Mouse (Mus musculus): Measurements from ENCODE around the gene Mmp15. TPM values are rescaled to one million over a fixed set of nuclear protein-coding genes. Genes with fewer than 3 reads are reported as not detected.
A peak's percentile ranks its signal among the peaks of the same experiment; 100 is the strongest.

Gene Mmp15
- polyA plus RNA-seq, 1 experiment from 2014 or later: 21.1 TPM

DNA sequence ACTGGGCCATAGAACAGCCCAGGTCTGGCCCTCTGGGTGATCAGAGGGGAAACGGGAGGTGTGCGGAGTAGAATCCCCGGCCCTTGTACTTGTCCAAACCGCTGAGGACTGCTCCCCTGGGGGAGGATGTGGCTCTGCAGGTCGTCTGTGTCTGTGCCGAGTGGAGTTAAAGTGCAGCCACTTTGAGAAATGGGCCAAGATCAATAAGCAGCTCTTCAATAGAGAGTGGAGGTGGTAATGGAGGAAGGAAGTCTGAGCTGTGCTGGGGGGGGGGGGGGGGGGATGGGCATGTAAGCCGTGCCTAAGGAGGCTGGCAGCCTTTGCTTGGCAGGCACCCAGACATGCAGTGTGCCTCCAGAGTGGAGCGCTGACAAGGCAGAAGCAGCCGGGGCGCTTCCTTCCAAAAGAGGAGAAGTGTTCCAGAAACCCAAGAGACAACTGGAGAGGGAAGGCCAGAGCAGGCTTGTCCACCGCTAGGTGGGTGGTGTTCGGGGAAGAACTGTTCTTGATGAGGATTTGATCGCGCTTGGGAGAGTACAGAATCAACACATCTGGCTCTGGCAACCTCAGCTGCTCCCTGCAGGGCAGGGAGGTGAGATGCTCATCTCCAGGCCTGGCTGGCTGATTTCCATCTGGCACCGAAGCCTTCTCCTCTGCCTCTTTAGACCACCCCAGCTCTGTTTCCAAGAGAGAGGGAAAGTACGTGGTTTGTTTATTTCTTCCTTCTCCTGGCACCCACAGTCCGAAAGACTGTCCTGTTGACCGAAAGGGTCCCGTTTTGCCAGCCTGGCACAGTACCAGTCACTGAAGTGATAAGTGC lies 3.0 kb upstream of the Mmp15 start:
- no peak for ATAC-seq (ENCODE audit: insufficient read depth, low FRiP score, low TSS enrichment)
- Histone ChIP-seq H3K4me2 (ENCODE audit: low read depth) (no peak overlapping the region), H3K27me3 (ENCODE audit: control insufficient read depth, insufficient read depth, low read length) (peaks cover 4% of the 10 kb centered on the region; the same call in 1 of the 2 replicates), H3K36me3 (ENCODE audit: control insufficient read depth, insufficient read depth, low read length) (peaks cover under 1% of the 10 kb centered on the region; the same call in 1 of the 2 replicates), H3K9ac (ENCODE audit: low read length) (no peak overlapping the region), H3K27ac (ENCODE audit: low read depth, low read length) (no peak overlapping the region), H3K4me3 (ENCODE audit: low read depth, low read length) (no peak overlapping the region), H3K4me1 (ENCODE audit: control insufficient read depth, insufficient read depth, low read length) (peaks cover 7% of the 10 kb centered on the region), H3K9me3 (ENCODE audit: control insufficient read depth, low read length) (no peaks in the 10 kb centered on the region)
- 65% methylated on average over 18 of the region's 19 CpGs for WGBS
- DNase-seq (ENCODE audit: low spot score): no peak

- ATAC-seq (ENCODE audit: insufficient read depth, low FRiP score, low TSS enrichment) (no peak), DNase-seq (ENCODE audit: low spot score) (peak; percentile 59)
- 1% methylated on average over 15 of the region's 15 CpGs for WGBS
- Histone ChIP-seq H3K4me2 (ENCODE audit: low read depth) (peak overlapping the region; percentile 92), H3K9ac (ENCODE audit: low read length) (no peak overlapping the region), H3K4me3 (ENCODE audit: low read depth, low read length) (peak overlapping the region; percentile 81; the same call in 1 of the 2 replicates), H3K27ac (ENCODE audit: low read depth, low read length) (no peak overlapping the region), H3K27me3 (ENCODE audit: control insufficient read depth, insufficient read depth, low read length) (peaks cover 4% of the 10 kb centered on the region; the same call in 1 of the 2 replicates), H3K9me3 (ENCODE audit: control insufficient read depth, low read length) (no peaks in the 10 kb centered on the region), H3K36me3 (ENCODE audit: control insufficient read depth, insufficient read depth, low read length) (no peaks in the 10 kb centered on the region; the same call in 1 of the 2 replicates), H3K4me1 (ENCODE audit: control insufficient read depth, insufficient read depth, low read length) (peaks cover 9% of the 10 kb centered on the region)
Measured at GRCm38 (mm10) chr8:95351461-95351860, 607 bp upstream of the Mmp15 start.

DNA sequence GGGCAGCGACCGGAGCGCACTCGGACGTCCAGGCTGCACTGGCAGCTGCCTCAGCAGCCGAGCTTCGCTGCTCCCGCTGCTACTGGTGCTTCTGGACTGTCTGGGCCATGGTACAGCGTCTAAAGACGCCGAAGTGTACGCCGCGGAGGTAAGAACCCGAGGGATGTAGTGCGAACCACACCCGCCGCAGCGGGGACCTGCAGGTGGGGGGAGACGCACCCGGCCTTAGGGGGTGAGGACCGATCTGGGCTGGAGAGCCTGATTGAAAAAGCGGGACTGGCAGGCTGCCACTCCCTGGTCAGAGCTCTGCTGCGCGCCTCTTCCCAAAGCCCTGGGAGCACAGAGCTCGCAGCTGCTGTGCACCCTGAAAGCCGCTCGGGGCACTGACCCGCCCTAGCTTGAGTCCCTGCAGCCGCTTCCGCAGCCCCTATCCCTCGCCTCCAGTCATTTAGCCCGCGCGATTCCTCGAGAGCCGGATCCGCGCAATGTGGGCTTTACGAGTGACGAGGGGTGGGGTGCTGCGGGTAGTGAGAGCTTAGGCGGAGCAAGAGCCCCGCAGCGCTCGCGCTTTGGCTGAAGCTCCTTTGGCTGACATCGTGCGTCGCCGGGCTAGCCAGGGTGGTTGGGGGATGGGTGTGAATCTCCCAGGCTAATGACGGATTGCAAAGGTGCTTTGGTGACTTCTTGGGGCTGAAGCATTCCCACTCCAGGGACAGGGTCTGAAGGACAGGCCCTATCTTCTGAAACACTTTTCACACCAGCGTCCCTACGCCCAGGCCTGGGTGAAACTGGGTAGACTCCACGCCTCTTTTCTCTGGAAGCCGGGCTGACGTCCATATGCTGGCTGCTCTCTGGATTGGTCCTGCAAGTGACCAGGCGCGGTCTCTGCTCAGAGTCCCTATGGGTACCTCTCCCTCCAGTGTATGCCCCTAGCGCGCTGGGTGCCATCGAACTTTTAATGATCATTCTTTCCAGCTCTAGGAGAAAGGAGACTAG lies 1.1 kb downstream of the Mmp15 start:
- 3% methylated on average over 60 of the region's 62 CpGs for WGBS
- H3K4me1 ChIP-seq (ENCODE audit: control insufficient read depth, insufficient read depth, low read length): peaks cover 9% of the 10 kb centered on the region
- peak overlapping the region; percentile 92 for H3K4me2 ChIP-seq (ENCODE audit: low read depth)

GRCm38 (mm10) chr8:95354606-95355005 lies 2.5 kb downstream of the Mmp15 start:
- Histone ChIP-seq H3K4me3 (ENCODE audit: low read depth, low read length) (no peak overlapping the region), H3K27ac (ENCODE audit: low read depth, low read length) (no peak overlapping the region), H3K9ac (ENCODE audit: low read length) (no peak overlapping the region), H3K4me2 (ENCODE audit: low read depth) (no peak overlapping the region), H3K27me3 (ENCODE audit: control insufficient read depth, insufficient read depth, low read length) (peaks cover 4% of the 10 kb centered on the region; the same call in 1 of the 2 replicates), H3K9me3 (ENCODE audit: control insufficient read depth, low read length) (no peaks in the 10 kb centered on the region), H3K4me1 (ENCODE audit: control insufficient read depth, insufficient read depth, low read length) (peaks cover 9% of the 10 kb centered on the region), H3K36me3 (ENCODE audit: control insufficient read depth, insufficient read depth, low read length) (no peaks in the 10 kb centered on the region; the same call in 1 of the 2 replicates)
- WGBS: 95% methylated on average over 2 of the region's 2 CpGs
- DNase-seq (ENCODE audit: low spot score): no peak
- no peak for ATAC-seq (ENCODE audit: insufficient read depth, low FRiP score, low TSS enrichment)

More for the DNA sequence above, 1.1 kb downstream of the Mmp15 start:
- DNase-seq (ENCODE audit: low spot score) (peak; percentile 77), ATAC-seq (ENCODE audit: insufficient read depth, low FRiP score, low TSS enrichment) (peak; percentile 62)
- H3K27ac ChIP-seq (ENCODE audit: low read depth, low read length): peak overlapping the region; percentile 83
- no peaks in the 10 kb centered on the region for H3K9me3 ChIP-seq (ENCODE audit: control insufficient read depth, low read length)
- peaks cover 4% of the 10 kb centered on the region; the same call in 1 of the 2 replicates for H3K27me3 ChIP-seq (ENCODE audit: control insufficient read depth, insufficient read depth, low read length)
- H3K4me3 ChIP-seq (ENCODE audit: low read depth, low read length): peak overlapping the region; percentile 81
- H3K36me3 ChIP-seq (ENCODE audit: control insufficient read depth, insufficient read depth, low read length): no peaks in the 10 kb centered on the region; the same call in 1 of the 2 replicates
- H3K9ac ChIP-seq (ENCODE audit: low read length): peak overlapping the region; percentile 94

- no peak for ATAC-seq (ENCODE audit: insufficient read depth, low FRiP score, low TSS enrichment)
- DNase-seq (ENCODE audit: low spot score): no peak
Measured at GRCm38 (mm10) chr8:95358550-95359411, 6.7 kb downstream of the Mmp15 start.

GRCm38 (mm10) chr8:95360181-95361015 lies 8.3 kb downstream of the Mmp15 start:
- Histone ChIP-seq H3K27me3 (ENCODE audit: control insufficient read depth, insufficient read depth, low read length) (no peaks in the 10 kb centered on the region), H3K4me3 (ENCODE audit: low read depth, low read length) (no peak overlapping the region), H3K36me3 (ENCODE audit: control insufficient read depth, insufficient read depth, low read length) (no peaks in the 10 kb centered on the region), H3K9ac (ENCODE audit: low read length) (no peak overlapping the region), H3K9me3 (ENCODE audit: control insufficient read depth, low read length) (no peaks in the 10 kb centered on the region), H3K4me1 (ENCODE audit: control insufficient read depth, insufficient read depth, low read length) (0 out of 2 replicates have a peak, but pooled peaks cover 3% of the 10 kb centered on the region), H3K4me2 (ENCODE audit: low read depth) (no peak overlapping the region), H3K27ac (ENCODE audit: low read depth, low read length) (no peak overlapping the region)
- ATAC-seq (ENCODE audit: insufficient read depth, low FRiP score, low TSS enrichment) (no peak), DNase-seq (ENCODE audit: low spot score) (no peak)
- WGBS: 61% methylated on average over 7 of the region's 7 CpGs

More at GRCm38 (mm10) chr8:95358550-95359411, 6.7 kb downstream of the Mmp15 start:
- WGBS: 65% methylated on average over 7 of the region's 8 CpGs
- H3K36me3 ChIP-seq (ENCODE audit: control insufficient read depth, insufficient read depth, low read length): no peaks in the 10 kb centered on the region; the same call in 1 of the 2 replicates
- H3K4me2 ChIP-seq (ENCODE audit: low read depth): no peak overlapping the region
- no peak overlapping the region for H3K27ac ChIP-seq (ENCODE audit: low read depth, low read length)
- no peak overlapping the region for H3K9ac ChIP-seq (ENCODE audit: low read length)
- H3K9me3 ChIP-seq (ENCODE audit: control insufficient read depth, low read length): no peaks in the 10 kb centered on the region
- H3K4me3 ChIP-seq (ENCODE audit: low read depth, low read length): no peak overlapping the region
- H3K27me3 ChIP-seq (ENCODE audit: control insufficient read depth, insufficient read depth, low read length): no peaks in the 10 kb centered on the region
- peaks cover 8% of the 10 kb centered on the region; the same call in 1 of the 2 replicates for H3K4me1 ChIP-seq (ENCODE audit: control insufficient read depth, insufficient read depth, low read length)

- no peak overlapping the region for H3K4me2 ChIP-seq (ENCODE audit: low read depth)
- no peaks in the 10 kb centered on the region for H3K9me3 ChIP-seq (ENCODE audit: control insufficient read depth, low read length)
- no peaks in the 10 kb centered on the region for H3K36me3 ChIP-seq (ENCODE audit: control insufficient read depth, insufficient read depth, low read length)
- H3K4me1 ChIP-seq (ENCODE audit: control insufficient read depth, insufficient read depth, low read length): 0 out of 2 replicates have a peak, but pooled peaks cover 3% of the 10 kb centered on the region
- no peak overlapping the region for H3K4me3 ChIP-seq (ENCODE audit: low read depth, low read length)
- H3K9ac ChIP-seq (ENCODE audit: low read length): no peak overlapping the region
- ATAC-seq (ENCODE audit: insufficient read depth, low FRiP score, low TSS enrichment) (no peak), DNase-seq (ENCODE audit: low spot score) (no peak)
- H3K27me3 ChIP-seq (ENCODE audit: control insufficient read depth, insufficient read depth, low read length): no peaks in the 10 kb centered on the region
- H3K27ac ChIP-seq (ENCODE audit: low read depth, low read length): no peak overlapping the region
- 94% methylated on average over 3 of the region's 3 CpGs for WGBS
Measured at GRCm38 (mm10) chr8:95361016-95361341, 8.9 kb downstream of the Mmp15 start.

Data from neural tube, embryonic 11.5 days (tissue).